Mouse (Mus musculus) heart, postnatal 36 days (tissue): Measurements from ENCODE around the gene Pfkfb2. TPM values are rescaled to one million over a fixed set of nuclear protein-coding genes. Genes with fewer than 3 reads are reported as not detected.
A peak's percentile ranks its signal among the peaks of the same experiment; 100 is the strongest.
"Not testable (repeated sequence)": the region's sequence is repeated elsewhere in the genome, so short reads cannot be mapped to it uniquely, and the experiment has no call there.

Experiments used
- DNase-seq, 2 experiments: peaks; one replicate each; pipeline ENCODE4 v3.0.0; 2021 to 2022
- intact Hi-C: fragments of 180-260 bp; cut with DNase I; formaldehyde crosslinking; loops from one replicate; pipeline ENCODE4 v1.15.1; 2025
- total RNA-seq, 2 experiments: library from RNA; stranded (reverse); gene quantifications; 2 replicates each; pipeline ENCODE4 v1.2.3; 2021

Pfkfb2 gene
- total RNA-seq, 2 experiments from 2014 or later: 63.8 to 76.3 TPM

DNA sequence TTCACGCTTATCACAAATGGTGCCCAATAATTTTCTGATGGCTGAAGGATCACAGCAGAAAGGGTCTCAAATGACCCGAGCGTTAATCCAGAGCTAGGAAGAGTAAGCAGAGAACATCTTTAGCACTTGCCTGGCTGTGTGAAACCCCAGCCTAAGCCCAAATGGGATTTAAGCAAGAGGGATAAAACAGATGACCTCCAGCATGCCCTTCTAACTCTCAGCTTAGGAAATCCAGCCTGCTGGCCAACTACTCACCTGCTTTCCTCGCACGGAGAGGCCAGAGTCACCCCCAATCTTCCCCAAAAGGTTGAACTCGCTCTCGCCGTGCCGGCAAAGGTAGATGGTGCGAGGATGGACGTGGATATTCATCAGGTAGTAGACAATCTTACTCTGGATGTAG is 27.1 kb downstream of the Pfkfb2 start:
- DNase-seq: no peak
- intact Hi-C loops: no loop called here

DNA sequence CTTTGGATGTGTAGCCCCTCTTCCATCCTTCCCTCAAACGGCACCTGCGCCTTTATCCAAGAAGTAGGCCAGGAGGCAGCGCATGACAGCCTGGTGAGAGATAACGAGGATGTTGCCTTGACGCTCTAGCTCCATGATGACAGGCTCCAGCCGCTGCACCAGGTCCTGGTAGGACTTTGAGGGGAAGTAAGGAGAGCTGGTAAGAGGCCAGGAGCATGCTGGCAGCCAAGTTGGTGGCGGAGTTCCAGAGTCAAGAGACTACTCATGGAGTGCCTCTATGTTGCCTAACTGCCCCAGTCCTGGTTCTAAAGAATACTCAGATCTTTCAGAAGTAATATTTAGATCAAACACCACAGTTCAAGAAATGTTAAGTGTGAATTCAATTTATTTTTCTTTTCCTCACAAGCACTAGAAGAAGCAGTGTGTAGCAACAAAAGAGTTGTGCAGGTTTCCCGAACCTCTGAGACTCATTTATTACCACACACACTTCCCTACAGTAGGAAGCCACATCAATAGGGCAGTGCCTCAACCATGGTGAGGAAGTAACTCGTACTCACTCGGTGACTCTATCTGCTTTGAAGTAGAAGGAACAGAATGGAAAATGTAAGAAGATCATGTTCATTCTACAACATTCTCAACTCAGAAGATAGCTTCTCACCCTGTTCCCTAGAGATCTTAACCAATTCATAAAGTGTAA is 29.0 kb downstream of the Pfkfb2 start:
- peak; percentile 72 to 77 for DNase-seq
- intact Hi-C loops: loop anchor here (10.0 kb wide), 1 partner anchor 345 kb away; no protein-coding TSS in a partner anchor

- DNase-seq: no peak
- intact Hi-C loops: loop anchor here (10.0 kb wide), 1 partner anchor 346 kb away; no protein-coding TSS in a partner anchor
These were observed 30.5 kb downstream of the Pfkfb2 start for GRCm38 (mm10) chr1:130698601-130699000.

DNA sequence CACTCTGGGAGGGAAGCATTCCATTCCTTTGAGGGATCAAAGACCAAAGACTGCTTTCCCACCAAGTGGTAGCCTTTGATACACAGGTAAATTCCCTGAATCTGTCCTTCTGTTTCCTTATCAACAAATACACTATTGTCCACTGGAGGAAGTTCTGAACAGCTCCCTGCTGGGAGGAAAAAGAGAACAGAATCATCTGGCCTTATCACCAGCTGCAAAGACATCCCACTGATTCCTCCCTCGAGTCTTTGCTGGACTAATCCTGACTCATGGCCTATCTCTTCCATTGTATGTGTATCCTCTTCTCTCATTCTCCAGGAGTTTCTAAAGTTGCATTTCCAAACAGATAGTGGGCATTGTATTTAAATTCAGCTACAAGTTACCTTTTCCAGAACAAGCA is 45.1 kb downstream of the Pfkfb2 start:
- no peak for DNase-seq
- intact Hi-C loops: no loop called here

- intact Hi-C loops: no loop called here
These were observed 47.2 kb downstream of the Pfkfb2 start for GRCm38 (mm10) chr1:130681656-130682413.

GRCm38 (mm10) chr1:130681075-130681474 is 48.0 kb downstream of the Pfkfb2 start:
- no peak for DNase-seq
- intact Hi-C loops: no loop called here

More at GRCm38 (mm10) chr1:130681656-130682413, 47.2 kb downstream of the Pfkfb2 start:
- DNase-seq: no peak

GRCm38 (mm10) chr1:130678551-130678950 is 50.5 kb downstream of the Pfkfb2 start:
- DNase-seq: no peak
- intact Hi-C loops: no loop called here

GRCm38 (mm10) chr1:130663576-130663975 is 65.5 kb downstream of the Pfkfb2 start:
- intact Hi-C loops, DNase-seq: not testable (repeated sequence)

- DNase-seq: no peak
- intact Hi-C loops: no loop called here
These were observed 67.6 kb downstream of the Pfkfb2 start, which contains the start of gene C4bp for GRCm38 (mm10) chr1:130661454-130661853. TSS of gene C4bp (minus strand) at chr1:130661632.

DNA sequence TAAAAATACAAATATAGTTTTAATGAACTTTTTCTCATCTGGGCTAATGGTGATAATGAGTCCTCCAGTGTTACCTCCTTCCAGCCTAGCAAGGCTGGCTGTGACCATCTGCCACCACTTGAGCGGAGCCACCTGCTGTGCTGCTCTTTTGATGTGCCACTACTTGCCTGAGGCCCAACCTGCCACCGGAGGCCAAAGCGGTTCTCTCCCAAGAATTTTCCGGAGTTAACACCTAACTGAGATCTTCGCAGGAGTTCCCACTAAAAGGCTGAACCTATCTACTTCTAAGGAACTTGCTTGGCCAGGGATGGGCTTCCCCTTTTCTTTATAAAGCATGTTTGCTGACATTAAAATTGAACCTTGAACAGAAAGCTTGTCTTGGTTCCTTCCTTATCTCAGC is 69.4 kb downstream of the Pfkfb2 start:
- DNase-seq, intact Hi-C loops: not testable (repeated sequence)

DNA sequence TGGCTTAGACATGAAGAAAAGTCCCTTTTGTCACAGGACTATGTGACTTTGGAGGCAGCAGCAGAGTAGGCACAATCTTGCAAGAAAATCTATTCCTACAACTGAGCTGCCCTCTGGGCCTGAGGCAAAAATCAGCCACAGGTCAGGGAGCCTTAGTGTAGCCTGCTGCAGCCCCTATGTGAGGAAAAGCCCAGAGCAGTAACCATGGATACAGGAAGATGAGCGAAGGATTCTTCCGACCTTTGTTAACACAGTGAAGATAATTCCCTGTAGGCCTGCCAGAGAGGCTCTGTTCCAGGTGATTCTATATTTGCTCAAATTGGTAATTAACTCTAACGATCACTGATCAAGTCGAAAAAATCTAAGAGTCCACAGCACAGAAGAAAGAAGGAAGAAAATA is 85.0 kb downstream of the Pfkfb2 start:
- intact Hi-C loops: no loop called here
- DNase-seq: no peak

DNA sequence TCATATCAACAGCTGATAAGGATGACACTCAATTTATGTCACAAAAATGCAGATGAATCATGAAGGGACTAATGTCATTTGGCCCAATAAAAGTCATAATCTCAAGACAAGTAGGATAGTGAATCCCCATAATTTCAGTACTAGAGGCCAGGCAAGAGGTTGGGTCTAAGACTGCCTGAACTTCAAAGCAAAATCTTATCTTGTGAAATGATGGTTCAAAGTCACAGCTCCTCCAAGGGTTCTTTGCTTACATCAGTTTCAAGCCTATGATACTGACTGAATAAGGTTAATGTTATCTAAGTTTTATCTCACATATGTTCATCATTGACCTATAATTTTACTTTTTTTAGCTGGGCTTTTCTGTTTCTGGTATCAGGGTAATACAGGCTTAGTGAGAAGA is 88.1 kb downstream of the Pfkfb2 start:
- no peak for DNase-seq
- intact Hi-C loops: no loop called here

Other genes with a start within 250 kb of the Pfkfb2 start
- not detected for gene Zp3r, start 99.6 kb downstream of the Pfkfb2 start, total RNA-seq
- gene C4bp, start 67.6 kb downstream of the Pfkfb2 start, total RNA-seq: not detected
- under 1 TPM in 1 of 2 experiments, not detected in 1; 0.43 TPM for gene Gm29427, start 13.5 kb downstream of the Pfkfb2 start, total RNA-seq
- 1 to 10 TPM; 3.8 to 5.0 TPM for gene Yod1, start 11.9 kb downstream of the Pfkfb2 start, total RNA-seq
- under 1 TPM; 0.72 to 0.81 TPM for gene AA986860, start 2.7 kb upstream of the Pfkfb2 start, total RNA-seq
- under 1 TPM; 0.31 to 0.38 TPM for gene Fcamr, start 71.6 kb upstream of the Pfkfb2 start, total RNA-seq
- gene Pigr, start 97.4 kb upstream of the Pfkfb2 start, total RNA-seq: not detected
- gene Fcmr, start 136.4 kb upstream of the Pfkfb2 start, total RNA-seq: 1 to 10 TPM in 1 of 2 experiments, under 1 TPM in 1; 0.72 to 1.3 TPM
- gene Il24, start 158.2 kb upstream of the Pfkfb2 start, total RNA-seq: not detected
- not detected for gene Il20, start 182.2 kb upstream of the Pfkfb2 start, total RNA-seq
- gene Il19, start 210.9 kb upstream of the Pfkfb2 start, total RNA-seq: not detected